Mouse (Mus musculus) left cerebral cortex, postnatal 4 days (tissue): ENCODE data around the gene Ddx41. TPM values are rescaled to one million over a fixed set of nuclear protein-coding genes. Genes with fewer than 3 reads are reported as not detected.

Experiments used
- DNase-seq: peaks from one replicate; pipeline ENCODE4 v3.0.0-alpha.2; 2022
- intact Hi-C: fragments of 180-260 bp; cut with DNase I; formaldehyde crosslinking; loops from one replicate; pipeline ENCODE4 v1.15.1; 2025
- total RNA-seq, 2 experiments: library from RNA; stranded (reverse); gene quantifications; 2 replicates each; pipeline ENCODE4 v1.2.3; 2021

The Ddx41 gene
- total RNA-seq, 2 experiments from 2014 or later = 51.6 to 56.5 TPM

- intact Hi-C loops = loop anchor here (5.0 kb wide), 1 partner anchor 104 kb away; no protein-coding TSS in a partner anchor
- DNase-seq = peak; percentile 70
Observed at GRCm38 (mm10) chr13:55510668-55511491, 25.6 kb downstream of the Ddx41 start.

GRCm38 (mm10) chr13:55510332-55510667 is 26.2 kb downstream of the Ddx41 start:
- intact Hi-C loops = loop anchor here (5.0 kb wide), 1 partner anchor 103 kb away; no protein-coding TSS in a partner anchor
- no peak for DNase-seq

- DNase-seq = no peak
- intact Hi-C loops = no loop called here
Observed at GRCm38 (mm10) chr13:55508531-55508930, 27.9 kb downstream of the Ddx41 start.

GRCm38 (mm10) chr13:55507877-55508276 is 28.6 kb downstream of the Ddx41 start:
- intact Hi-C loops = no loop called here
- no peak for DNase-seq

- intact Hi-C loops = no loop called here
- DNase-seq = peak; percentile 58
Observed at GRCm38 (mm10) chr13:55506697-55507096, 29.8 kb downstream of the Ddx41 start.

- intact Hi-C loops = no loop called here
Observed at GRCm38 (mm10) chr13:55505810-55506209, 30.6 kb downstream of the Ddx41 start.

GRCm38 (mm10) chr13:55504390-55504789 is 32.1 kb downstream of the Ddx41 start:
- no peak for DNase-seq
- intact Hi-C loops = no loop called here

More at GRCm38 (mm10) chr13:55505810-55506209, 30.6 kb downstream of the Ddx41 start:
- DNase-seq = no peak

- intact Hi-C loops = no loop called here
- no peak for DNase-seq
Observed at GRCm38 (mm10) chr13:55502405-55502804, 34.1 kb downstream of the Ddx41 start.

- intact Hi-C loops = no loop called here
Observed at GRCm38 (mm10) chr13:55500575-55500974, 35.9 kb downstream of the Ddx41 start.

GRCm38 (mm10) chr13:55498906-55499305 is 37.6 kb downstream of the Ddx41 start:
- no peak for DNase-seq
- intact Hi-C loops = no loop called here

More at GRCm38 (mm10) chr13:55500575-55500974, 35.9 kb downstream of the Ddx41 start:
- no peak for DNase-seq

- intact Hi-C loops = no loop called here
Observed at GRCm38 (mm10) chr13:55496661-55497060, 39.8 kb downstream of the Ddx41 start.

GRCm38 (mm10) chr13:55495702-55496101 is 40.8 kb downstream of the Ddx41 start:
- intact Hi-C loops = no loop called here
- peak; percentile 64 for DNase-seq

More at GRCm38 (mm10) chr13:55496661-55497060, 39.8 kb downstream of the Ddx41 start:
- DNase-seq = no peak

GRCm38 (mm10) chr13:55494883-55495621 is 41.4 kb downstream of the Ddx41 start:
- DNase-seq = peak; percentile 74
- intact Hi-C loops = no loop called here

- DNase-seq = no peak
- intact Hi-C loops = no loop called here
Observed at GRCm38 (mm10) chr13:55494257-55494656, 42.2 kb downstream of the Ddx41 start.

- DNase-seq = peak; percentile 78
- intact Hi-C loops = no loop called here
Observed at GRCm38 (mm10) chr13:55487578-55488498, 48.6 kb downstream of the Ddx41 start, which contains the start of gene Dbn1. Dbn1 (minus strand) TSS chr13:55488111.

- DNase-seq = peak; percentile 69
- intact Hi-C loops = no loop called here
Observed at GRCm38 (mm10) chr13:55486916-55487577, 49.4 kb downstream of the Ddx41 start.

- DNase-seq = peak; percentile 72
Observed at GRCm38 (mm10) chr13:55486029-55486794, 50.2 kb downstream of the Ddx41 start.

GRCm38 (mm10) chr13:55484520-55485088 is 51.9 kb downstream of the Ddx41 start:
- no peak for DNase-seq
- intact Hi-C loops = no loop called here

More at GRCm38 (mm10) chr13:55486029-55486794, 50.2 kb downstream of the Ddx41 start:
- intact Hi-C loops = no loop called here

GRCm38 (mm10) chr13:55483593-55483992 is 52.9 kb downstream of the Ddx41 start:
- intact Hi-C loops = no loop called here
- DNase-seq = peak; percentile 93
